Mouse (Mus musculus) urinary bladder, postnatal 25 days (tissue): ENCODE measurements around the gene Mrps7.

Source experiments
- DNase-seq: peaks from one replicate; pipeline ENCODE4 v3.0.0; 2022; ENCODE audit warnings: low spot score

Gene Mrps7

DNA sequence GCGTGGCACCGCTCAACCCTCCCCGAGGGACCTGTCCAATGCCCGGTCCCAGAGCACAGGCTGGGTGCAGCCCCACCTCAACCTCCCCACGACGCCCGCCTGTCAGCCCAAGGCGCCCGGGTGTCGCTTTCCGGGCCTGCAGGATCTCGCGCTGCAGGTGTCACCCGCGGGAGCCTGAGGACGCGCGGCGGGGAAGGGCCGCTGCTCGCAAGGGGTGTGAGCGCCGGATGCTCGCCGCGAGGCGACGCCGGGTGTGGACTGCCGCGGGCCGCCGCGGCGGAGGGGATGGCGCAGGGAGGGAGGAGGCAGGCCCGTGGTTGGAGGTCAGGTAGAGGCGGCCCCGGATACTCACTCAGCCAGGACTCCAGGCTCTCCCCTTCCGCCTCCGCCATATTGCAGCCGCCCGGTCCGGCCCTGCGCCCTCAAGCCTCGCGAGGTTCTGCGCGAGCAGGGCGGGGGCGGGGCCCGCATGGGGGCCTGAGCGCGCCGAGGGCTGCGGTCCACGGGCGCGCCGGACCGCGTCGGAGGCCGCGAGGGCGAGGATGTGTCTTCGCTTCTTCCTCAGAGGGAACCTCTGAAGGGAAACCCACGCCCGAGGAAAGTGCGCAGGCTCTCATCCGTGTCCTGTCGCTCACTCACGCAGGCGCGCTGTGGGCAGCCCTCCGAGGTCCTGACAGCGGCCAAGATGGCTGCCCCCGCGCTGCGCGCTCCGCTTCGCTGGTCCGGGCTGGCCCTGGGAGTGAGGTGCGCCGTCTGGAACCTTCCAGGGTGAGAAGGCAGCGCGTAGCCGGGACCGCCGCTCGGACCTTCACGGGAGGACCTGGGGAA lies at the start of gene Mrps7, which contains the start of gene Gga3:
Gene Mrps7 (plus strand): TSS at position 450 of the 828 bp plus-strand sequence.
Gene Gga3 (minus strand): TSS at position 576 of the 828 bp plus-strand sequence.
- DNase-seq, result peak; percentile 92

DNA sequence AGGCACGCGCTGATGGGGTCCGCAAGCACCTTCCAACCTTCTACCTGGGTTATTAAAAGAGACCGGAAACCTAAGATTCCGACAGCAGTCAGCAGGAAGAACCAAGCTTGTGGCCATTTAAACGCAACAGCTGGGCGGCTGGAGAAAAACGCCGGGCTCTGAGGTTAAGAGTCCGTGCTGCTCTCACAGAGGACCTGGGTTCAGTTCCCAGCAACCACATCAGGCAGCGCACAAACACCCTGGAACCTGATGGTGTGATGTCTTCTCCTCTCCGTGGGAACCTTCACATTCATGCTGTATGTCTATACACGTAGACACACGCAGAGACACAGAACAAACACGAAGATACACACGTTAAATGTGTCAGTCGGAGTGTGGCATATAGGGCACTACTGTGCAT lies 48.0 kb upstream of the Mrps7 start:
- no peak for DNase-seq

DNA sequence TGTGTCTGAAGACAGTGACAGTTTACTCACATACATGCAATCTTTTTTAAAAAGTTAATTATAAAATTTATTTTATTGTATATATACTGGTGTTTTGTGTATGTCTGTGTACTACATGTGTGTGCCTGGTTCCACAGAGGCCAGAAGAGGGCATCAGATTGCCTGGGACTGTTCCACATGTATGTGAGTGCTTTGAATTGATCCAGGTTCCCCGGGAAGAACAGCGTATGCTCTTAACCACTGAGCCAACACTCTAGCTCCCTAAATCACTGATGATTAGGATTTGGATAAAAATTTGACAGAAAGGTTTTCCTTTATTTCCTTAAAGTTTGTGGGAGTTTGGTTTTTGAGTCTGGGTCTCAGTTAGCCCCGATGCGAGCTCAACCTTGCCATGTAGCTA lies 40.3 kb upstream of the Mrps7 start:
- DNase-seq, result no peak

DNA sequence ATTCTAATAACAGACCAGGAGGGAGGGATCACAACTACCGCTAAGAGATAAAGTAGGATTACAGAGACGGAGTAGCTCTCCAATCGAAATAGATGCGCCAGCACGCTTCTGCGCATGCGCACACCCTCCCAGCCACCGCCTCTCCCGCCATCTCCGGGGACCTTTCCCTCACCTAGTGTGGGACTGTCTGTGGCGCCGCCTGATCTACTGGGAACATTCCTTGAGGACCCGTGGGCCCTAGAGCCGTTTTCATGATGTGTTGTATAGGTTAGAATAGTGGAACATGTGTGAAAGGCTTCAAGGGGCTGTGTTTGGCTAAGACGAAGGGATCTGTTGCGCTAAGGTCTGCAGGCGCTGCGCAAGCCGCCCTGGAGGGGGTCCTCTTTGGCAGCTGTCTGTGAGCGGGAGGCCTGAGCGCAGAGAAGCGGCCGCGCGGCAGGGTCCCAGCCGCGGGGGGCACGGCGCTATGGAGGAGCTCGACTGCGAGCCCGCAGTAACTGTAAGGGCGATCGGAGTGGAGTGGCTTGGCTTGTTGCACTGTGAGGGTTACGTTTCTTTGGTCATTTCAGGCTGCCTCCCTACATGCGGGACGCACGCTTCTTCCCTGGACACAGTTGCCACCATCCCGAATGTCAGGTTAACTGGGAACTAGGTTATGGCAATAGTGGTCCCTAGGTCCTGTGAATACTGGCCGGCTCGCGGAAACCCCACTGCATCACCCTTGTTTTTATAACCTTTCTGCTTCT lies 39.5 kb upstream of the Mrps7 start, which contains the start of gene Nup85:
Gene Nup85 (plus strand): TSS at position 371 of the 746 bp plus-strand sequence.
- DNase-seq, result peak; percentile 97

DNA sequence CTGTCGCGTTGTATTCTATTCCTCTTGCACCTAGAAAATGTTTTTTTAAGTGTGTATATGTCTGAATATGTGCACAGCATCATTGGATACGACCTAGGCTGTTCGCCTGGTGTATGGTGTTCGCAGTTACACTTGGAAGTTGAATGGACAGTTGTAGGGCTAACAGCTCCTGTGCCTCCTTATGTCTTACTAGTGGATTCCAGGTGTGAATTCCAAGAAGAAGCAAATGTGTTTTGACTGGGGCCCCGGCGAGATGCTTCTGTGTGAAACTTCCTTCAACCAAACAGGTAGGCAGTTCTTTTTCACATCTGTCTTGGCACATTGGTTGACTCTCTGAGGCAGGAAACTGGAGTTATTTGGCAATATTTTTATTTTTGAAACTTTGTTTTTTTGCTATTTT lies 38.8 kb upstream of the Mrps7 start:
- no peak for DNase-seq

DNA sequence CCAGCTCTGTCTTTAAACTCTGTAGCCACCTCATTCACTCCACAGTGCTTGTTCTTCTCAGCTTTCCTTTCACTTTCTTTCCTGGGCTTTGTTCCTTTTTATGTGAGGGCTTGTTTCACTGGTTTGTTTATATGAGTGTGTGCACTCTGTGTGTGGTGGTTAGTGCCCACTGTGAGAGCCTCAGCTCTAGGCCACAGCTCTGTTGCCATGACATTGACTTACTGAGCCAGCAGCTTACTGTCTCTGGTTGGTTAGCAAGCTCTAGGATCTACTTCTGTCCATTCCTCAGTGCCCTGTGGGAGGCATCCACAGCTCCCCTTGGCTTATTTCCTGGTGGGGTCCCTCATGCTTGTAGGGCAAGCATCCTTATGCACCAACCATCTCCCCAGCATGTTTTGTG lies 24.6 kb upstream of the Mrps7 start:
- no peak for DNase-seq

DNA sequence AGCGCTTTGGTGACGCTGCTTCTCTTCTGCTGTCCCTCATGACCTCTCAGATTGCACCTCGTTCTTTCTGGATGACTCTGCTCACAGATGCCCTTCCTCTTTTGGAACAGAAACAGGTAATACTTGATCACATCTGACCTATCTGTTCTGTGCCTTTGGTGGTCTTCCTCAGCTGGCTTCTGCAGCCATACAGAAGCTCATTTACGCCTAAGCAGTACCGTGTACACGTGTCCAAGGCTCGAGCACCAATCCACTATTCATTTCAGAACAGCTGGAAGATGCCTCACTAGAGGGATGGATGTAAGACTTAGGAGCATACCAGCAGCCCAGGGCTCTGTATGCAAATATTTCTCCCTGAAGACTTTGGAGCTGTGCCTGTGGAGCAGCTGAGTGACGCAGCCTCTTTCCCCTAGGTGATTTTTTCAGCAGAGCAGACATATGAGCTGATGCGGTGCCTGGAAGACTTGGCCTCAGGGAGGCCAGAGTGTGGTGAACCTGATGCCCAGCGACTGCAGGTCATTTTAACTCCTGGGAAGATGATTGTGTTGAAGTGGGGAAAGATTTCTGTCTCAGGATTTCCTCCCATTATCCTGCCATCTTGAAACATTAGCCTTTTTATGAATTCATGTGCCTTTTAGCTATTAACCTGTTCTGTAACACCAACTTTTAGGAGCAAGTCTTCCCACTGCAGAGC lies 20.7 kb upstream of the Mrps7 start:
- DNase-seq, result no peak

DNA sequence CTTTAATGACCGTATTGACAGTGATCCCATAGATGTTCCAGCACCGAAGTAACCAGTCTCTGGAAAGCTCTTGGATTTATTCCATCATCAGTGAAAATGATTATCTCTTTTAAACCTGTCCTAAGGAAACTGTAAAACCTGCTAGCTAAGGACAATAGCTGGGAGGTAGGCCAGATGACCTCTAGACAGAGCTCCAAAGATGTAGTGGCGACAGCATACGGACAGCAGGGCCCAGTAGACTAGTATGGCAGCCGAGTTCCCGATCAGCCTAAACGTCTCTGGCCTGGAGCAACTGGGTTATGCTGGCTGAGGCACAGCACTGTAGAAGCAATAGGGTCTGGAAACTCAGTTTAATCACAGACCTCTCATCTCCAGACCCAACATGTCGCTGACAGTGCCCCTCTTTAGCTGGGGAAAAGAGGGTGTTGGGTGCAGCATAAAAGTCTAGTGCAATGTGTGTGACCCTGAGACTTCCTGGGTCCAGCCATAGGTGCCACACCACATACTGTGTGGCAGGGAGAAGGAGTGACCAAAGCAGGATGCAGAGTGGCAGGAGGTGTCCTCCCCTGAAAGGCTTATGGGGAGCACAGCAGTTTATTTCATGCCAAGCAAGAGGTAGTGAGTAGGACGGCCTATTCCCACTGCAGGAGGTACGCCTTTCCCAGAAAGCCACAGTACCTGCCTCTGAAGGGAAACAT lies 19.2 kb upstream of the Mrps7 start:
- DNase-seq, result no peak

DNA sequence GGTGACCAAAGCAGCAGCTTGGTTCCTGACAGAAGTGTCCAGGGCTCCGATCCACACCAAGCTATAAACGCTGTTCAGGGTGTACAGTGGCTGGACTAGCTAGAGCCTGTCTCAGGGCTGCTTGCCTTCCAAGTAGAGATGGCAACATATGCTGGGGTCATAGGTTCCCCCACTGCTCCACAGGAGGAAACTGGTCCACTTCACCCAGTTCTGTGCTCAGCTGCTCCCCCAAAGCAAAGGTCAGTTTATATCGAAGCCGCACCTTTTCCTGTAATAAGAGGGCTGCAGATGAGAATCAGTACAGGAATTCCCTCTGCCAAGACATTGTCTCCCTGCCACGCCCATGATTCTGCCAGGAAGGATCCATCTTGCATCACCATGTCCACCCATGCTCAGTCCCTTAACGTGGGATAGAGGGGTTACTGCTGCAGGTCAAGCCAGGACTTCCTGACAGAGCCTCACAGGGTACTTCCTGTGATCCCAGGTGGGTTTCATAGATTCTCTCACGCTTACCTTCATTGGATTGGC lies 18.1 kb upstream of the Mrps7 start:
- no peak for DNase-seq

DNA sequence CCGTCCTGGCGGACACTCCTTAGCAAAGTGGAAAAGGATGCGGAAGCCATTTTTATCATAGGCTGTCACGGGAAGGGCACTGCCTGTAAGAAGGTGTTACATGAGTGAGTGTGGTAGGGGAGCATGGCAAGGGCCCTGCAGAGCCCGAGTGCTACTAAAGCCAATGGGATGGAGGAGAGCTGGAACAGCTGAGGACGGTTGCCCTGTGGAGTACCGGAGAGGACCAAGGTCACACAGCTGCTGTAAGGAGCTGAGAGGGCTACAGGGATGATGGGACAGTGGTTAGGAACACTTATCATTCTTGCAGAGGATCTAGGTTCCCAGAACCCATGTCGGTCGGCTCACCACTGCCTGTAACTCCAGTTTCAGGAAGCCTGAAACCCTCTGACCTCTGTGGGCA lies 17.3 kb upstream of the Mrps7 start:
- DNase-seq, result no peak

DNA sequence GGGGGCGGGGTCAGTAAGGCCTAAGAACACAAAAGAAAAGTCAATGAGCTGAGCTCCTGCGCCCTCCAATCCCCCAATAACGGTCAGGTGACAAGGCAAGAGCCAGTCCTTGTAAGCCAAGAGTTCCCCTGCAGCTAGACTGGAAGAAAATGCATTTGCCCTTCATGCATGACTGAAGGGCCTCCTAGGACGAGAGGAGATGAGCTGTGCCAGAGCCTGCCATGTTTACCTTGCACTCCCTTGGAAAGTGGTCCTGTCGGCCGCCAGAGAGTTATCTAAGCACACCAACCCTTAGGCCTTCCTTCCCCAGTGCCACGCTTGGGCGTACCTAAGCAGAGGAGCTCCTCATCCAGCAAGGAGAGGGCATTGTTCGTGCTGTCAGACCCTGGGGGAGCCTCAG lies 15.7 kb upstream of the Mrps7 start:
- no peak for DNase-seq

DNA sequence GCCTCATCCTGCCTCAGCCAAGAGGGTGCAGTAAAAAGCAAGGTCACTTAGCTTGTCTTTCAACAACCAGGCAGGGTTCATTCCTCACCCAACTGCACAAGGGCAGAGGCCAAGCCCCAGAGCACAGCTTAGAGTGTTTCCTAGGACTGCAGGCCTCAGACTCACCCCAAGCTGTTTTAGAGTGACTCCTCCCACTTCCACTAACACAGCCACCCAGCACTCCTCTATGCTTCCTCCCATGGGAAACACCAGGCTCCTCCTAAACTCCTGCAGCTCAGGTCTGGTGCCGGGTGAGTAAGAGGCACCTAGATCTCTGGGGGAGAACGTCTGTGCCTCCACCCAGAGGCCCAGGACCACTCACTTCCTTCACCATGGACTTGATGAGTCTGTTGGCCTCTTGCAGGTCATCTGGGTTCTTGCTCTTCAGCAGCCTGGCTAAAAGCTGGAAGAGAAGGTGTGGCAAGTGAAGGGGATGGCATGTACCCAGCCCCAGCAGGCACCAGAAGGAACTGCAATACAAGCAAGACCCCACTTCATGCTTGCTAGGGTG lies 13.1 kb upstream of the Mrps7 start:
- DNase-seq, result no peak

DNA sequence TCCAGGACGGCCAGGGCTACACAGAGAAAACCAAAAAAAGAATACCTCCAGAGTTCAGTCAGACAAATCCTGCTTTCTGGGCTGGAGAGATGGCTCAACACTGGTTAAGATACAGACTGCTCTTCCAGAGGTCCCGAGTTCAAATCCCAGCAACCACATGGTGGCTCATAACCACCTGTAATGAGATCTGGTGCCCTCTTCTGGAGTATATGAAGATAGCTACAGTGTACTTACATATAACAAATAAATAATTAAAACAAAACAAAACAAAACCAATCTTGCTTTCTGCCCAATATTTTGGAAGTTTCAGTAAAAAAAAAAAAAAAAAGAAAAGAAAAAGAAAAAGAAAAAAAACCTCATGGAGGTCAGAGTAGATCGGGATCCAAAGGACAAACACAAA lies 8.5 kb upstream of the Mrps7 start:
- no peak for DNase-seq

DNA sequence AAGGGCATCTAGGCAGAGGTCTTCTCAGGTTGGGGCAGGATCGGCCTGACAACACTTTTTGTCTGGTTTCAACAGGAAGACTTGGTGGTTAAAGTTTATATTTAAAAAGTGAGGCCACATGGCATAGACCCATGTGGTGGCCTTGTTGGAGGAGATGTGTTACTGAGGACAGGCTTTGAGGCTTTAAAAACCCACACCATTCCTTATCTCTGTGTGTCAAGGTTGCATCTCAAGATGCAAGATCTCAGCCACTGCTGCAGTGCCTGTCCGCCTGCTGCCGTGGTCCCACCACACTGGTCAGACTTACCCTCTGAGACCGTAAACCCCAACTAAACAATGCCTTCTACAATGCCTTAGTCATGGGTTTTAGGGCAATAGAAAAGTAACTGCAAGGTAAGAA lies 5.4 kb upstream of the Mrps7 start:
- no peak for DNase-seq

DNA sequence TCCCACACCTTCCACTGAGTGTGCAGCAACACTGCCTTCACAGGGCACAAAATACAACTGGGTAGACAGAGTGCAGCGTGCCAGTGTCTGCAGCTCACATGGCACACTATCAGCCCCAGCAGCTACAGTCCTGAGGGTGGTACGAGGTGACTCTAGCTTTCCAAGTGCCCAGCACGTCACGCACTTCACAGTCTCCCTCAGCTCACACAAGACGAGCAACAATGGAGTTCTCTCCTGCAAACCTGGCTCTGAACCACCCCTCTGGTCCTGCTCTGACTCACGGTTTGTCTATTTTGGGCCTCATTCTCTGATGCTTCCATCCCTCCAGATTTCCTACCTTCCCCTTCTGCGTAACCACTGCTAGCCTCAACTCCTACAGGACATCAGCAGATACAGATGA lies 4.0 kb upstream of the Mrps7 start:
- DNase-seq, result no peak

DNA sequence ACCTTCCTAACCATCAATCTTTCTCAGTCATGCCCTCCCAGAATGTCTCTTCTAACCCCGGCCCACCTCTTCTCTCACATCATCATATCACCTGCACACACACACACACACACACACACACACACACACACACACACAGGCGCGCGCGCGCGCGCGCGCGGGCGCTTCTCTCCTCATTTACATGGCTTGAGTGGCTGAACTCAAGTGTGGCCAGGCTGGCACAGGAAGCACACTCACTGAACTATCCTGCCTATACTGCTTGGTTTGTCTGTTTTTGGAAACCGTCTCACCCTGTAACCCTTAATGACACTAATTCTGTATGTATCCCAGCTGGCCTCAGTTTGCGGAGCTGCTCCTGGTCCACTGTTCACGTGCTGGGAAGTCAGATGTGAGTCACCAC lies 3.0 kb upstream of the Mrps7 start:
- DNase-seq, result no peak

DNA sequence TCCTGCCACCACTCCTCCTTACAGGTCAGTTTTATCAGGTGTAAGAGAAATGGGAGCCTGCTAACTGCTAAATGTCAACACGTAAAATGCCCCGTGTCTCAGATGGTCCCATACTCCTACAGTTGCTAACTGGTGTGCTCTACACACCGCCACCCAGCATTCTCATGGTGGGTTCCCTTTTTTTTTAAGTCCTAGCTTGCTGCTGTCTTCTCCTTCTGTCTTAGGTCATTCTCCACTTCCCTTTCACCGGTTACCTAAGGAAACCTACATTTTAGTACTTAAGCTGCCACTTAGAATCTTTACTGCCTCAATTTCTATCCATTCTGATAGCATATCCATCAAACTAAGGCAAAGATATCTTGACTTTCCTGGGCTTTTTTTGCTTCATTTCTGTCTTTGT lies 2.6 kb upstream of the Mrps7 start:
- DNase-seq, result no peak

DNA sequence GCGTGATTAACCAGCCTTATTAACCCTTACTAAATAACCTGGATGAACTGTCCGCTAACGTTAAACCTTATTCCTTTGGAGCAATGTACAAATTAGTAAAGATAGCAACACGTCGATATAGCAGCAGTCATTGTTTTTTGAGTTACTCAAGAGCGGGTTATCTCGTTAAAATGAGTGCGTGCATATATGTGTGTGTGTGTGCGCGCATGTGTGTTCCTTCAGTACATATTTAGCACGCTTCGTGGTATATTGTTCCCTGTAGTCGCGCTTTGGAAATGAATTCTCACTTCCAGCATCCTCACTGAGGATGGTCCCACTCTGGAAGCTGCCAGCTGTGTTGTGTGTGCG lies 623 bp upstream of the Mrps7 start:
- DNase-seq, result no peak

DNA sequence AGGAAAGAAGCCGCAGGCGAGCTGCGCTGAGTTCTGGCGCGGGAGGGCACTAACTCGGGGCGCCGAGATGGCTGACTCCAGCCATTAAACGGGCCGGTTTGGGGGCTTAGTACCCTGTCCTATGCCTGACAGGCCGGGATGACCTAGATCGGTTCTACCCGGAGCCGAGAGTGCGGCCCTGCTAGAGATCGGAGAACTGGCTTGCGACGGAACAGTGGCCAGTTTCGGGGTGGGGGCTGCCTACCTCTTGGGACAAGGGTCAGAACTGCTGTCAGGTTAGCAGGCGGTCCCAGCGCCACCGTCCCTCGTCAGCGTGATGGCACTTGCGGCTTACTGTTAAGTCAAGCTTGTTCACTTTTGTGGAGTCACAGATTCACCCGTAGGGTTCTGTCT lies 575 bp downstream of the Mrps7 start:
- DNase-seq, result no peak

DNA sequence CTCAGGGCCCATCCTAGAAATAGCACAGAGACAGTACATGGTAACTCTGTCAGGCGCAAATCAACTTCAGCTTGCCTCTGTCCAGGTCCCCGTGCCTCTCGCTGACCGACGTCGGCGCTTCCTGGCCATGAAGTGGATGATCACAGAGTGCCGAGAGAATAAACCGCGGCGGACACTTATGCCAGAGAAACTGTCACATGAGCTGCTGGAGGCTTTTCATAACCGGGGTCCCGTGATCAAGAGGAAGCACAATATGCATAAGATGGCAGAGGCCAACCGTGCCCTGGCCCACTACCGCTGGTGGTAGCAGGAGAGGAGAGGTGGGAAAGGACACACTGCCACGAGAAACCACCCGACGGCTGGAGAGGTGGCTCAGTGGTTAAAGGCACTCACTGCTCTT lies 3.0 kb downstream of the Mrps7 start:
- DNase-seq, result no peak
